Mouse (Mus musculus): ENCODE measurements around the gene Rhbdf1.

DNA sequence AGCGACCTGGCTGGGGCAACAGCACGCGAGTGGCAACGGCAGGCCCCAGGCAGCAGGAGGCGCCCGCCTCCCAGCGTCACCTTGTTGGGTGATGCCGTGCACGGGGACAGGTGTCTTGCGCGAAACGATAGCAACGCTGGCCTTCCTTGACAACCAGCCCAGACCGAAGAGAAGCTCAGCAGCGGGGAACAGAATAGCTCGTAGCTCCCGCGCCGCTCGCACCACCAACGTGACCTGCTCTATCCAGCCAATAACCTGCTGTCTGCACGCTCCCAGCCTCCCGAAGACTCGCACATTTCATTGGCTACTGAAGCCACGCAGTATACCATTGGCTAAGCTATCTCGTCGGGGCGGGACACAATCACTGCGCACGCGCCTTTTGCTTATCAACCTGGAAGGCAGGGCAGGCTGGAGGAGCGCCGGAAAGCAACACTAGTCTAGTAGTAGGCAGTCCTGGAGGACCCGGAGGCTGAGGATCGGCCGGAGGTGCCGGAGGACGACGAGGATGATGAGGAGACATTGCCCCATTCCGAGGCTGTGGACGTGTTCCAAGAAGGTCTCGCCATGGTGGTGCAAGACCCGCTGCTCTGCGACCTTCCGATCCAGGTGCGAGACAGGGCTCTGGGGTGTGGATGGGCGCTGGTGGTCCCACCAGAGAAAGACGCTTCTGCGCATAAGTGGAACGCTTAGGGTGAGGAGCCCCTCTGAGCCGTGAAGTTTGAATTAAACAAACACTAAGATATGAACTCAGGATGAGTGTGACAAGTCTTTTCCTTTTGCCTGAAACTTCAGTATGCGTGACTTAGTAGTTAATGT is 16.8 kb downstream of the Rhbdf1 start, which contains the start of gene Snrnp25:
- TF ChIP-seq POLR2A (IDR thresholded peaks at IDR 0.05; ENCODE audit: low read depth, low read length) (peak; percentile 47), CTCF (IDR thresholded peaks at IDR 0.05; ENCODE audit: extremely low read depth, insufficient read depth, insufficient read length, insufficient replicate concordance) (no peak; the same call in 1 of the 2 replicates)
